In genomic region chr19:8819596-8820423, GRCm38 (mm10) we compare ENCODE assay signal across 8 mouse cellular contexts. TPM values are rescaled to one million over a fixed set of nuclear protein-coding genes. Genes with fewer than 3 reads are reported as not detected.
A peak's percentile ranks its signal among the peaks of the same experiment; 100 is the strongest.
DNase-seq lines count a peak whose midpoint lies in the region; ATAC-seq and TF ChIP-seq lines count a peak whose summit lies in the region.

TSS of gene Hnrnpul2 (plus strand) at chr19:8820010.

- peaks cover 26% of the 10 kb centered on the region for H3K4me1 ChIP-seq in heart, embryonic 12.5 days (replicated peaks)
- no peaks in the 10 kb centered on the region; the same call in none of the 2 replicates for H3K4me1 ChIP-seq in kidney, postnatal 0 days (replicated peaks; ENCODE audit: insufficient read depth, low read length)
- peaks cover 21% of the 10 kb centered on the region for H3K4me1 ChIP-seq in liver, embryonic 11.5 days (replicated peaks; ENCODE audit: control insufficient read depth, insufficient read depth, low read length)
- H3K4me1 ChIP-seq in stomach, embryonic 14.5 days (ENCODE audit: control insufficient read depth, insufficient read depth, low read length): peaks cover 20% of the 10 kb centered on the region; the same call in 1 of the 2 replicates

- TF ChIP-seq CTCF in C2C12 (IDR thresholded peaks at IDR 0.05; ENCODE audit: control insufficient read depth, insufficient read depth, insufficient read length): no peak
- TF ChIP-seq CTCF in kidney, postnatal 0 days (IDR thresholded peaks at IDR 0.05; ENCODE audit: low read depth): no peak

- peak within 1 kb of the TSS; percentile 98 for H3K9ac ChIP-seq in heart, embryonic 12.5 days
- H3K9ac ChIP-seq in kidney, postnatal 0 days (ENCODE audit: low read depth, low read length): peak within 1 kb of the TSS; percentile 98
- peak within 1 kb of the TSS; percentile 98 for H3K9ac ChIP-seq in liver, embryonic 11.5 days (ENCODE audit: low read depth, low read length)
- peak within 1 kb of the TSS; percentile 97 for H3K9ac ChIP-seq in stomach, embryonic 14.5 days (replicated peaks; ENCODE audit: low read depth, low read length)

- peaks cover 56% of the 10 kb centered on the region for H3K36me3 ChIP-seq in C2C12 (ENCODE audit: control insufficient read depth, insufficient read depth)
- H3K36me3 ChIP-seq in heart, embryonic 12.5 days: peaks cover 41% of the 10 kb centered on the region
- H3K36me3 ChIP-seq in kidney, postnatal 0 days (ENCODE audit: insufficient read depth, low read length): peaks cover 25% of the 10 kb centered on the region
- H3K36me3 ChIP-seq in liver, embryonic 11.5 days (ENCODE audit: control insufficient read depth, insufficient read depth, low read length): peaks cover 31% of the 10 kb centered on the region
- peaks cover 32% of the 10 kb centered on the region for H3K36me3 ChIP-seq in stomach, embryonic 14.5 days (ENCODE audit: control insufficient read depth, insufficient read depth, low read length)

- 0% methylated on average over 82 of the region's 83 CpGs for WGBS in heart, embryonic 12.5 days
- WGBS in kidney, postnatal 0 days: under 1% methylated on average over 82 of the region's 83 CpGs
- WGBS in liver, embryonic 11.5 days: under 1% methylated on average over 81 of the region's 83 CpGs
- WGBS in stomach, embryonic 14.5 days: under 1% methylated on average over 83 of the region's 83 CpGs

- peak within 1 kb of the TSS; percentile 99 for H3K4me3 ChIP-seq in C2C12 (ENCODE audit: insufficient read depth, poor library complexity, severe bottlenecking)
- peak within 1 kb of the TSS; percentile 97 for H3K4me3 ChIP-seq in heart, embryonic 12.5 days
- H3K4me3 ChIP-seq in kidney, postnatal 0 days (replicated peaks; ENCODE audit: low read depth, low read length): peak within 1 kb of the TSS; percentile 98
- peak within 1 kb of the TSS; percentile 100 for H3K4me3 ChIP-seq in liver, embryonic 11.5 days (ENCODE audit: low read depth, low read length)
- peak within 1 kb of the TSS; percentile 97 for H3K4me3 ChIP-seq in stomach, embryonic 14.5 days (ENCODE audit: low read depth, low read length)

- H3ac ChIP-seq in C2C12 (ENCODE audit: control insufficient read depth, insufficient read length, low read depth): peak within 1 kb of the TSS; percentile 96

- H3K27ac ChIP-seq in heart, embryonic 12.5 days (ENCODE audit: poor library complexity, severe bottlenecking): peak within 1 kb of the TSS; percentile 99
- H3K27ac ChIP-seq in kidney, postnatal 0 days: peak within 1 kb of the TSS; percentile 99
- H3K27ac ChIP-seq in liver, embryonic 11.5 days (ENCODE audit: low read depth, low read length): peak within 1 kb of the TSS; percentile 98
- peak within 1 kb of the TSS; percentile 99 for H3K27ac ChIP-seq in stomach, embryonic 14.5 days (ENCODE audit: low read length)

- DNase-seq in brain, embryonic 18.5 days (ENCODE audit: low read depth, low spot score): peak; percentile 98
- peak; percentile 99 for DNase-seq in kidney, postnatal 0 days (ENCODE audit: low spot score)
- peak; percentile 94 for DNase-seq in liver, embryonic 11.5 days (ENCODE audit: low spot score)
- DNase-seq in naive thymus-derived CD4-positive, alpha-beta T cell, adult 2 months (ENCODE audit: low read depth): peak; percentile 99

- H3K27me3 ChIP-seq in C2C12 (ENCODE audit: control insufficient read depth, insufficient read depth, insufficient read length): no peaks in the 10 kb centered on the region
- no peaks in the 10 kb centered on the region for H3K27me3 ChIP-seq in heart, embryonic 12.5 days (replicated peaks)
- no peaks in the 10 kb centered on the region for H3K27me3 ChIP-seq in kidney, postnatal 0 days (ENCODE audit: insufficient read depth, low read length)
- H3K27me3 ChIP-seq in liver, embryonic 11.5 days (replicated peaks; ENCODE audit: control insufficient read depth, insufficient read depth, low read length): no peaks in the 10 kb centered on the region
- no peaks in the 10 kb centered on the region for H3K27me3 ChIP-seq in stomach, embryonic 14.5 days (ENCODE audit: control insufficient read depth, insufficient read depth, low read length)

- H3K79me3 ChIP-seq in C2C12 (ENCODE audit: low read depth): peaks cover 78% of the 10 kb centered on the region

- H3K79me2 ChIP-seq in C2C12 (ENCODE audit: control insufficient read depth, insufficient read depth): peaks cover 88% of the 10 kb centered on the region

- peak within 1 kb of the TSS; percentile 95 for H3K4me2 ChIP-seq in heart, embryonic 12.5 days
- peak within 1 kb of the TSS; percentile 85 for H3K4me2 ChIP-seq in kidney, postnatal 0 days (ENCODE audit: low read length)
- H3K4me2 ChIP-seq in liver, embryonic 11.5 days: peak within 1 kb of the TSS; percentile 93
- H3K4me2 ChIP-seq in stomach, embryonic 14.5 days (replicated peaks; ENCODE audit: low read depth, low read length): peak within 1 kb of the TSS; percentile 92

- H3K9me3 ChIP-seq in heart, embryonic 12.5 days (replicated peaks): no peaks in the 10 kb centered on the region
- H3K9me3 ChIP-seq in kidney, postnatal 0 days (replicated peaks; ENCODE audit: low read length): no peaks in the 10 kb centered on the region
- no peaks in the 10 kb centered on the region for H3K9me3 ChIP-seq in liver, embryonic 11.5 days (ENCODE audit: control insufficient read depth, low read length)
- no peaks in the 10 kb centered on the region for H3K9me3 ChIP-seq in stomach, embryonic 14.5 days (ENCODE audit: control insufficient read depth, low read depth, low read length)

- ATAC-seq in erythroid progenitor cell, adult 5-6 weeks (replicated peaks; ENCODE audit: low FRiP score, poor library complexity, severe bottlenecking): peak; percentile 83
- peak; percentile 95 for ATAC-seq in heart, embryonic 12.5 days (ENCODE audit: insufficient number of reproducible peaks, low FRiP score)
- peak; percentile 95 for ATAC-seq in kidney, postnatal 0 days (replicated peaks; ENCODE audit: low FRiP score, low read depth)
- peak; percentile 93 for ATAC-seq in liver, embryonic 11.5 days (replicated peaks; ENCODE audit: low FRiP score)
- peak; percentile 95 for ATAC-seq in stomach, embryonic 14.5 days (ENCODE audit: insufficient number of reproducible peaks, insufficient read depth, low FRiP score, low read depth)

TF ChIP-seq in C2C12, 6 proteins besides CTCF, POLR2A, EP300 and RAD21:
- peak; percentile 60 for TF ChIP-seq MAX (IDR thresholded peaks at IDR 0.05)
- TF ChIP-seq CEBPB (IDR thresholded peaks at IDR 0.05; ENCODE audit: low read depth): no peak

RNA-seq across cellular contexts. Expression of gene Hnrnpul2, which starts in this region (rescaled TPM):
- polyA plus RNA-seq in C2C12 (2012; fragmentation: generic; extraction: Trizol): 45.5 TPM
- total RNA-seq in erythroid progenitor cell, adult 5-6 weeks (2015; ENCODE audit: low replicate concordance): 54.9 and 64.2 TPM in 2 replicates
- 154 and 160 TPM in 2 replicates for total RNA-seq in erythroid progenitor cell, adult 5-6 weeks (2017; ENCODE audit: low replicate concordance)
- 3.8 TPM in 2 replicates for polyA plus RNA-seq in heart, embryonic 12.5 days (2016; fragmentation: Nextera tagmentation; extraction: Ambion mirVana)
- 5.5 and 6.3 TPM in 2 replicates for polyA plus RNA-seq in kidney, postnatal 0 days (2015; fragmentation: Nextera tagmentation; extraction: Ambion mirVana)
- polyA plus RNA-seq in liver, embryonic 11.5 days (2014; fragmentation: Nextera tagmentation; extraction: Ambion mirVana): 5.5 and 6.4 TPM in 2 replicates
- 10.0 and 10.1 TPM in 2 replicates for polyA plus RNA-seq in stomach, embryonic 14.5 days (2014; fragmentation: Nextera tagmentation; extraction: Ambion mirVana)

Comparison
In these comparisons a context has a peak if more than half of its experiments do, and no peak if none do; other contexts are left out.
1. Peak in every context shown above with its lines: DNase-seq, ATAC-seq, H3K4me3 ChIP-seq and H3K27ac ChIP-seq.